Mouse (Mus musculus) intestine, embryonic 16.5 days (tissue): ENCODE data around the gene Ciao2b. TPM values are rescaled to one million over a fixed set of nuclear protein-coding genes. Genes with fewer than 3 reads are reported as not detected.

Experiments
- ATAC-seq: fragments of 200-750 bp; cut with Nextera tagmentation; 2 replicates; pipeline ENCODE4 v1.8.0; 2017; ENCODE audit warnings: moderate TSS enrichment, moderate library complexity
- H3K27ac ChIP-seq: fragments of 300-500 bp; sonication (generic); 2 replicates; pipeline ENCODE4 v1.5.1; 2014; ENCODE audit warnings: mild to moderate bottlenecking, low read length
- H3K27me3 ChIP-seq: fragments of 300-500 bp; sonication (generic); replicated peaks from 2 replicates; pipeline ENCODE4 v1.6.1; 2014; ENCODE audit warnings: low read length, control low read depth, mixed read lengths; ENCODE audit not compliant: control insufficient read depth, insufficient read depth
- H3K36me3 ChIP-seq: fragments of 300-500 bp; sonication (generic); 2 replicates; pipeline ENCODE4 v1.6.1; 2014; ENCODE audit warnings: low read length, control low read depth; ENCODE audit not compliant: control insufficient read depth, insufficient read depth
- H3K4me1 ChIP-seq: fragments of 300-500 bp; sonication (generic); 2 replicates; pipeline ENCODE4 v1.6.1; 2014; ENCODE audit warnings: low read length, control low read depth, mixed read lengths; ENCODE audit not compliant: control insufficient read depth, insufficient read depth
- H3K4me2 ChIP-seq: fragments of 300-500 bp; sonication (generic); 2 replicates; pipeline ENCODE4 v1.6.1; 2014; ENCODE audit warnings: low read depth, low read length, control low read depth
- H3K4me3 ChIP-seq: fragments of 300-500 bp; sonication (generic); 2 replicates; pipeline ENCODE4 v1.5.1; 2014; ENCODE audit warnings: mild to moderate bottlenecking, low read length
- H3K9ac ChIP-seq: fragments of 300-500 bp; sonication (generic); 2 replicates; pipeline ENCODE4 v1.6.1; 2014; ENCODE audit warnings: low read depth, low read length
- H3K9me3 ChIP-seq: fragments of 300-500 bp; sonication (generic); 2 replicates; pipeline ENCODE4 v1.6.1; 2016; ENCODE audit warnings: low read length, control low read depth; ENCODE audit not compliant: control insufficient read depth
- WGBS: fragments of 180-500 bp; shearing (Covaris S2); extraction: QIAGEN DNeasy Blood & Tissue Kit; methylation state at CpG from one replicate; pipeline ENCODE4 v1.1.7; 2014; 5-methylcytosine and 5-hydroxymethylcytosine counted together
- polyA plus RNA-seq: library from polyadenylated mRNA; unstranded; fragments of >200 nt; fragmentation: Nextera tagmentation; extraction: Ambion mirVana; gene quantifications from 2 replicates; pipeline ENCODE4 v1.2.1, GENCODE M21; 2015

The Ciao2b gene
- polyA plus RNA-seq, 1 experiment from 2014 or later = 94.9 TPM

- peaks cover 6% of the 10 kb centered on the region for H3K4me1 ChIP-seq
- H3K4me3 ChIP-seq = no peak overlapping the region
- 78% methylated on average over 4 of the region's 4 CpGs for WGBS
- H3K4me2 ChIP-seq = no peak overlapping the region
- no peak overlapping the region for H3K9ac ChIP-seq
- H3K9me3 ChIP-seq = no peaks in the 10 kb centered on the region
- no peak for ATAC-seq
- H3K27ac ChIP-seq = no peak overlapping the region
- H3K36me3 ChIP-seq = no peaks in the 10 kb centered on the region
- H3K27me3 ChIP-seq = peaks cover 9% of the 10 kb centered on the region
Observed at GRCm38 (mm10) chr8:104627065-104627740, 14.6 kb downstream of the Ciao2b start.

GRCm38 (mm10) chr8:104624161-104624560, 17.6 kb downstream of the Ciao2b start, which contains the start of gene Cdh16:
Cdh16 (minus strand) TSS chr8:104624396.
- H3K27me3 ChIP-seq = no peaks in the 10 kb centered on the region
- no peaks in the 10 kb centered on the region for H3K9me3 ChIP-seq
- H3K27ac ChIP-seq = no peak within 1 kb of the TSS
- ATAC-seq = no peak
- no peaks in the 10 kb centered on the region for H3K36me3 ChIP-seq
- WGBS = 59% methylated on average over 6 of the region's 6 CpGs
- H3K4me3 ChIP-seq = no peak within 1 kb of the TSS
- no peak within 1 kb of the TSS for H3K9ac ChIP-seq
- no peaks in the 10 kb centered on the region for H3K4me1 ChIP-seq
- H3K4me2 ChIP-seq = no peak within 1 kb of the TSS

- Histone ChIP-seq H3K9me3 (no peaks in the 10 kb centered on the region), H3K36me3 (no peaks in the 10 kb centered on the region), H3K27me3 (no peaks in the 10 kb centered on the region), H3K4me1 (no peaks in the 10 kb centered on the region), H3K9ac (no peak overlapping the region), H3K27ac (no peak overlapping the region), H3K4me3 (no peak overlapping the region), H3K4me2 (no peak overlapping the region)
- WGBS = 71% methylated on average over 5 of the region's 5 CpGs
- ATAC-seq = no peak
Observed at GRCm38 (mm10) chr8:104620765-104621164, 21.0 kb downstream of the Ciao2b start.

- WGBS = 82% methylated on average over 4 of the region's 4 CpGs
- no peak for ATAC-seq
Observed at GRCm38 (mm10) chr8:104613119-104613518, 28.6 kb downstream of the Ciao2b start.

GRCm38 (mm10) chr8:104611613-104612012, 30.2 kb downstream of the Ciao2b start:
- H3K4me3 ChIP-seq = no peak overlapping the region
- no peak for ATAC-seq
- no peaks in the 10 kb centered on the region for H3K9me3 ChIP-seq
- H3K4me1 ChIP-seq = peaks cover 2% of the 10 kb centered on the region; the same call in 1 of the 2 replicates
- no peaks in the 10 kb centered on the region for H3K36me3 ChIP-seq
- WGBS = 46% methylated on average over 4 of the region's 4 CpGs
- H3K27ac ChIP-seq = no peak overlapping the region
- no peak overlapping the region for H3K4me2 ChIP-seq
- H3K9ac ChIP-seq = no peak overlapping the region
- H3K27me3 ChIP-seq = no peaks in the 10 kb centered on the region

More at GRCm38 (mm10) chr8:104613119-104613518, 28.6 kb downstream of the Ciao2b start:
- Histone ChIP-seq H3K27ac (no peak overlapping the region), H3K4me1 (no peaks in the 10 kb centered on the region), H3K4me2 (no peak overlapping the region), H3K9me3 (no peaks in the 10 kb centered on the region), H3K36me3 (no peaks in the 10 kb centered on the region), H3K27me3 (no peaks in the 10 kb centered on the region), H3K4me3 (no peak overlapping the region), H3K9ac (no peak overlapping the region)

GRCm38 (mm10) chr8:104610185-104610766, 31.5 kb downstream of the Ciao2b start:
- Histone ChIP-seq H3K9ac (no peak overlapping the region), H3K4me3 (no peak overlapping the region), H3K9me3 (no peaks in the 10 kb centered on the region), H3K4me2 (no peak overlapping the region), H3K4me1 (peaks cover 4% of the 10 kb centered on the region; the same call in 1 of the 2 replicates), H3K36me3 (no peaks in the 10 kb centered on the region), H3K27ac (no peak overlapping the region), H3K27me3 (no peaks in the 10 kb centered on the region)
- ATAC-seq = no peak
- 64% methylated on average over 12 of the region's 12 CpGs for WGBS

GRCm38 (mm10) chr8:104609222-104609621, 32.5 kb downstream of the Ciao2b start:
- Histone ChIP-seq H3K36me3 (no peaks in the 10 kb centered on the region), H3K9ac (no peak overlapping the region), H3K4me2 (no peak overlapping the region), H3K9me3 (no peaks in the 10 kb centered on the region), H3K27ac (no peak overlapping the region), H3K4me1 (peaks cover 4% of the 10 kb centered on the region; the same call in 1 of the 2 replicates), H3K27me3 (no peaks in the 10 kb centered on the region), H3K4me3 (no peak overlapping the region)
- 71% methylated on average over 8 of the region's 8 CpGs for WGBS
- ATAC-seq = no peak

GRCm38 (mm10) chr8:104607944-104608343, 33.8 kb downstream of the Ciao2b start:
- Histone ChIP-seq H3K36me3 (no peaks in the 10 kb centered on the region), H3K27me3 (no peaks in the 10 kb centered on the region), H3K4me3 (no peak overlapping the region), H3K9me3 (no peaks in the 10 kb centered on the region), H3K9ac (no peak overlapping the region), H3K4me1 (peaks cover 4% of the 10 kb centered on the region; the same call in 1 of the 2 replicates), H3K4me2 (no peak overlapping the region), H3K27ac (no peak overlapping the region)
- WGBS = 74% methylated on average over 2 of the region's 2 CpGs
- no peak for ATAC-seq

- Histone ChIP-seq H3K27me3 (no peaks in the 10 kb centered on the region), H3K4me2 (no peak overlapping the region), H3K4me3 (no peak overlapping the region), H3K9me3 (no peaks in the 10 kb centered on the region), H3K27ac (no peak overlapping the region), H3K36me3 (no peaks in the 10 kb centered on the region), H3K4me1 (peaks cover 13% of the 10 kb centered on the region), H3K9ac (no peak overlapping the region)
- ATAC-seq = peak; percentile 15; the same call in 1 of the 2 replicates
- 30% methylated on average over 6 of the region's 6 CpGs for WGBS
Observed at GRCm38 (mm10) chr8:104606329-104606728, 35.4 kb downstream of the Ciao2b start.
